Mouse (Mus musculus) forebrain, postnatal 0 days (tissue): ENCODE data around the gene Frs3. TPM values are rescaled to one million over a fixed set of nuclear protein-coding genes. Genes with fewer than 3 reads are reported as not detected.

ENCODE experiments used
- ATAC-seq: fragments of 200-750 bp; cut with Nextera tagmentation; 2 replicates; pipeline ENCODE4 v1.8.0; 2017; ENCODE audit warnings: mild to moderate bottlenecking, moderate library complexity
- DNase-seq: peaks from one replicate; pipeline ENCODE4 v3.0.0-alpha.2; 2015
- H3K27ac ChIP-seq: fragments of 300-500 bp; sonication (generic); 2 replicates; pipeline ENCODE4 v1.5.1; 2014; ENCODE audit warnings: low read depth, mild to moderate bottlenecking, antibody characterized with exemption, low read length, moderate library complexity, mixed read lengths
- H3K27me3 ChIP-seq: fragments of 300-500 bp; sonication (generic); 2 replicates; pipeline ENCODE4 v1.6.1; 2014; ENCODE audit warnings: mild to moderate bottlenecking, low read length, mixed read lengths; ENCODE audit not compliant: insufficient read depth
- H3K36me3 ChIP-seq: fragments of 300-500 bp; sonication (generic); 2 replicates; pipeline ENCODE4 v1.6.1; 2014; ENCODE audit warnings: mild to moderate bottlenecking, moderate library complexity; ENCODE audit not compliant: insufficient read depth
- H3K4me1 ChIP-seq: fragments of 300-500 bp; sonication (generic); 2 replicates; pipeline ENCODE4 v1.6.1; 2014; ENCODE audit warnings: antibody characterized with exemption; ENCODE audit not compliant: insufficient read depth
- H3K4me2 ChIP-seq: fragments of 300-500 bp; sonication (generic); 2 replicates; pipeline ENCODE4 v1.6.1; 2014; ENCODE audit warnings: low read depth, mild to moderate bottlenecking, moderate library complexity
- H3K4me3 ChIP-seq: fragments of 300-500 bp; sonication (generic); 2 replicates; pipeline ENCODE4 v1.5.1; 2014; ENCODE audit warnings: low read depth, low read length, mixed read lengths
- H3K9ac ChIP-seq: fragments of 300-500 bp; sonication (generic); 2 replicates; pipeline ENCODE4 v1.6.1; 2014; ENCODE audit warnings: mild to moderate bottlenecking
- H3K9me3 ChIP-seq: fragments of 300-500 bp; sonication (generic); 2 replicates; pipeline ENCODE4 v1.6.1; 2016; ENCODE audit warnings: low read length
- CTCF ChIP-seq: sonication (generic); IDR thresholded peaks from 2 replicates; pipeline ENCODE4 v1.5.1; 2016; ENCODE audit warnings: antibody characterized with exemption, control low read depth, low read depth
- WGBS: fragments of 180-500 bp; shearing (Covaris S2); extraction: QIAGEN DNeasy Blood & Tissue Kit; methylation state at CpG from one replicate; pipeline ENCODE4 v1.1.7; 2014; 5-methylcytosine and 5-hydroxymethylcytosine counted together
- polyA plus RNA-seq: library from polyadenylated mRNA; unstranded; fragments of >200 nt; fragmentation: Nextera tagmentation; extraction: Ambion mirVana; gene quantifications from 2 replicates; pipeline ENCODE4 v1.2.1, GENCODE M21; 2015
- total RNA-seq: library from RNA; depleted of rRNA; stranded (reverse); fragments of >200 nt; gene quantifications from 2 replicates; pipeline ENCODE4 v1.2.3, GENCODE M21; 2014; rRNA removed

Frs3 gene
- total and polyA plus RNA-seq, 2 experiments from 2014 or later = 43.6 to 79.6 TPM

GRCm38 (mm10) chr17:47748791-47749553, 60.1 kb downstream of the Frs3 start:
- Histone ChIP-seq H3K36me3 (no peaks in the 10 kb centered on the region), H3K9me3 (no peaks in the 10 kb centered on the region), H3K4me3 (no peak overlapping the region), H3K4me1 (no peaks in the 10 kb centered on the region), H3K4me2 (no peak overlapping the region), H3K27ac (no peak overlapping the region), H3K27me3 (no peaks in the 10 kb centered on the region), H3K9ac (no peak overlapping the region)
- DNase-seq (no peak), ATAC-seq (peak; percentile 27; the same call in 1 of the 2 replicates)
- no peak for TF ChIP-seq CTCF
- WGBS = 74% methylated on average over 14 of the region's 14 CpGs

- whole genome bisulfite sequencing = 75% methylated on average over 3 of the region's 3 CpGs
- no peak overlapping the region for H3K4me2 ChIP-seq
- H3K27me3 ChIP-seq = no peaks in the 10 kb centered on the region
- H3K4me3 ChIP-seq = no peak overlapping the region
- no peaks in the 10 kb centered on the region for H3K9me3 ChIP-seq
- DNase-seq (no peak), ATAC-seq (no peak)
- TF ChIP-seq CTCF = no peak
- no peaks in the 10 kb centered on the region for H3K4me1 ChIP-seq
- no peak overlapping the region for H3K27ac ChIP-seq
- H3K9ac ChIP-seq = no peak overlapping the region
- H3K36me3 ChIP-seq = no peaks in the 10 kb centered on the region
Observed at GRCm38 (mm10) chr17:47749626-47750025, 60.8 kb downstream of the Frs3 start.

GRCm38 (mm10) chr17:47750101-47750500, 61.3 kb downstream of the Frs3 start:
- Histone ChIP-seq H3K9ac (no peak overlapping the region), H3K4me3 (no peak overlapping the region), H3K9me3 (no peaks in the 10 kb centered on the region), H3K27ac (no peak overlapping the region), H3K4me1 (no peaks in the 10 kb centered on the region), H3K4me2 (no peak overlapping the region), H3K36me3 (no peaks in the 10 kb centered on the region), H3K27me3 (no peaks in the 10 kb centered on the region)
- WGBS = 66% methylated on average over 6 of the region's 6 CpGs
- DNase-seq = no peak
- ATAC-seq = no peak
- TF ChIP-seq CTCF = no peak

GRCm38 (mm10) chr17:47751811-47752210, 63.0 kb downstream of the Frs3 start:
- Histone ChIP-seq H3K4me2 (no peak overlapping the region), H3K27ac (no peak overlapping the region), H3K9me3 (no peaks in the 10 kb centered on the region), H3K4me3 (no peak overlapping the region), H3K36me3 (no peaks in the 10 kb centered on the region), H3K4me1 (no peaks in the 10 kb centered on the region), H3K9ac (no peak overlapping the region), H3K27me3 (no peaks in the 10 kb centered on the region)
- ATAC-seq = no peak
- no peak for DNase-seq
- 75% methylated on average over 5 of the region's 5 CpGs for WGBS
- TF ChIP-seq CTCF = 0 out of 2 replicates have a peak, but pooled peaks have one; percentile 5

GRCm38 (mm10) chr17:47753130-47753775, 64.4 kb downstream of the Frs3 start:
- DNase-seq = no peak
- WGBS = 86% methylated on average over 8 of the region's 8 CpGs
- no peak for ATAC-seq

More at GRCm38 (mm10) chr17:47753130-47753775, 64.4 kb downstream of the Frs3 start:
- H3K9me3 ChIP-seq = no peaks in the 10 kb centered on the region
- no peak for TF ChIP-seq CTCF
- no peaks in the 10 kb centered on the region for H3K36me3 ChIP-seq
- H3K4me1 ChIP-seq = no peaks in the 10 kb centered on the region
- no peak overlapping the region for H3K4me3 ChIP-seq
- H3K27ac ChIP-seq = no peak overlapping the region
- no peaks in the 10 kb centered on the region for H3K27me3 ChIP-seq
- H3K4me2 ChIP-seq = no peak overlapping the region
- H3K9ac ChIP-seq = no peak overlapping the region

Other genes starting within 250 kb of the Frs3 start
- gene Taf8, start 186.7 kb upstream of the Frs3 start, total RNA-seq = 17.4 and 17.9 TPM in 2 replicates
- 8.8 and 10.8 TPM in 2 replicates for gene Taf8, start 186.7 kb upstream of the Frs3 start, polyA plus RNA-seq
- 26.3 and 42.6 TPM in 2 replicates for gene Ccnd3, start 184.0 kb upstream of the Frs3 start, total RNA-seq
- gene Ccnd3, start 184.0 kb upstream of the Frs3 start, polyA plus RNA-seq = 54.0 and 59.6 TPM in 2 replicates
- 21.9 and 23.7 TPM in 2 replicates for gene Bysl, start 77.5 kb upstream of the Frs3 start, total RNA-seq
- 32.0 and 35.4 TPM in 2 replicates for gene Bysl, start 77.5 kb upstream of the Frs3 start, polyA plus RNA-seq
- gene Med20, start 77.4 kb upstream of the Frs3 start, total RNA-seq = 31.5 and 37.0 TPM in 2 replicates
- 27.9 and 30.2 TPM in 2 replicates for gene Med20, start 77.4 kb upstream of the Frs3 start, polyA plus RNA-seq
- 4.7 and 10.6 TPM in 2 replicates for gene Gm20517, start 77.4 kb upstream of the Frs3 start, total RNA-seq
- gene Gm20517, start 77.4 kb upstream of the Frs3 start, polyA plus RNA-seq = 1.4 and 2.1 TPM in 2 replicates
- gene Usp49, start 58.3 kb upstream of the Frs3 start, total RNA-seq = 11.2 and 18.9 TPM in 2 replicates
- 2.8 and 4.7 TPM in 2 replicates for gene Usp49, start 58.3 kb upstream of the Frs3 start, polyA plus RNA-seq
- 67.0 and 73.9 TPM in 2 replicates for gene Tomm6, start 644 bp upstream of the Frs3 start, total RNA-seq
- gene Tomm6, start 644 bp upstream of the Frs3 start, polyA plus RNA-seq = 329 and 353 TPM in 2 replicates
- gene Gm21981, start 5.4 kb downstream of the Frs3 start, total RNA-seq = 4.9 and 5.2 TPM in 2 replicates
- gene Gm21981, start 5.4 kb downstream of the Frs3 start, polyA plus RNA-seq = 0.76 and 0.97 TPM in 2 replicates
- 1.8 TPM in 1 of 2 replicates, not detected in the other for gene Prickle4, start 5.7 kb downstream of the Frs3 start, total RNA-seq
- 0.45 and 0.60 TPM in 2 replicates for gene Prickle4, start 5.7 kb downstream of the Frs3 start, polyA plus RNA-seq
- not detected in 2 replicates for gene Pgc, start 37.8 kb downstream of the Frs3 start, total RNA-seq
- gene Pgc, start 37.8 kb downstream of the Frs3 start, polyA plus RNA-seq = not detected in 2 replicates
- 4.1 and 5.5 TPM in 2 replicates for gene Tfeb, start 48.0 kb downstream of the Frs3 start, total RNA-seq
- gene Tfeb, start 48.0 kb downstream of the Frs3 start, polyA plus RNA-seq = 3.3 and 4.6 TPM in 2 replicates
- 9.5 and 17.5 TPM in 2 replicates for gene Mdfi, start 145.7 kb downstream of the Frs3 start, total RNA-seq
- 0.99 and 1.3 TPM in 2 replicates for gene Mdfi, start 145.7 kb downstream of the Frs3 start, polyA plus RNA-seq
- 108 and 109 TPM in 2 replicates for gene Foxp4, start 235.6 kb downstream of the Frs3 start, total RNA-seq
- 45.7 and 56.4 TPM in 2 replicates for gene Foxp4, start 235.6 kb downstream of the Frs3 start, polyA plus RNA-seq